Mouse (Mus musculus) liver, postnatal 0 days (tissue): ENCODE results near the gene Scp2.

Experiments
- CTCF ChIP-seq: sonication (generic); IDR thresholded peaks from 2 replicates; pipeline ENCODE4 v1.5.1; 2016; ENCODE audit warnings: antibody characterized with exemption, low read depth
- EP300 ChIP-seq: IDR thresholded peaks from 2 replicates; pipeline ENCODE4 v1.6.1; 2016; ENCODE audit warnings: antibody characterized with exemption, low read depth, mild to moderate bottlenecking

GRCm38 (mm10) chr4:108026193-108026592, 118.6 kb downstream of the Scp2 start:
- TF ChIP-seq CTCF (no peak), EP300 (no peak)
